Mouse (Mus musculus) megakaryocyte, embryonic 14.5 days (primary cell): ENCODE measurements at regions not wholly inside any gene's neighbourhood (a gene's known extent, or its start where the extent isn't known, plus 50 kb on each side); places are given as distances from the start of the nearest gene placed in this dataset.

Experiments
- FLI1 ChIP-seq: IDR thresholded peaks from 2 replicates; pipeline ENCODE4 v1.6.1; 2012; ENCODE audit warnings: low read length, inconsistent platforms, mixed read lengths
- GATA1 ChIP-seq: IDR thresholded peaks from 3 replicates; pipeline ENCODE4 v1.6.1; 2012; ENCODE audit warnings: mixed read lengths, low read length, inconsistent platforms, borderline replicate concordance

- TF ChIP-seq FLI1: no peak
- TF ChIP-seq GATA1: no peak
Observed at GRCm38 (mm10) chr2:169133855-169134254, 178.5 kb upstream of the Zfp64 start.
